Mouse (Mus musculus) kidney, embryonic 16.5 days (tissue): ENCODE measurements around the gene Tmem258. TPM values are rescaled to one million over a fixed set of nuclear protein-coding genes. Genes with fewer than 3 reads are reported as not detected.
A peak's percentile ranks its signal among the peaks of the same experiment; 100 is the strongest.

Experiments used
- ATAC-seq: fragments of 200-750 bp; cut with Nextera tagmentation; 2 replicates; pipeline ENCODE4 v1.8.0; 2017; ENCODE audit warnings: moderate TSS enrichment; ENCODE audit not compliant: low FRiP score, low TSS enrichment
- H3K27ac ChIP-seq: fragments of 300-500 bp; sonication (generic); 2 replicates; pipeline ENCODE4 v1.5.1; 2014; ENCODE audit warnings: low read length
- H3K27me3 ChIP-seq: fragments of 300-500 bp; sonication (generic); 2 replicates; pipeline ENCODE4 v1.6.1; 2014; ENCODE audit warnings: low read length, control low read depth, mixed read lengths; ENCODE audit not compliant: insufficient read depth
- H3K36me3 ChIP-seq: fragments of 300-500 bp; sonication (generic); 2 replicates; pipeline ENCODE4 v1.6.1; 2014; ENCODE audit warnings: low read length, control low read depth, mixed read lengths; ENCODE audit not compliant: insufficient read depth
- H3K4me1 ChIP-seq: fragments of 300-500 bp; sonication (generic); 2 replicates; pipeline ENCODE4 v1.6.1; 2014; ENCODE audit warnings: low read length, control low read depth, mixed read lengths; ENCODE audit not compliant: insufficient read depth
- H3K4me2 ChIP-seq: fragments of 300-500 bp; sonication (generic); replicated peaks from 2 replicates; pipeline ENCODE4 v1.6.1; 2014; ENCODE audit warnings: low read depth, low read length
- H3K4me3 ChIP-seq: fragments of 300-500 bp; sonication (generic); 2 replicates; pipeline ENCODE4 v1.5.1; 2014; ENCODE audit warnings: mild to moderate bottlenecking, low read length
- H3K9ac ChIP-seq: fragments of 300-500 bp; sonication (generic); replicated peaks from 2 replicates; pipeline ENCODE4 v1.6.1; 2014; ENCODE audit warnings: low read length
- H3K9me3 ChIP-seq: fragments of 300-500 bp; sonication (generic); 2 replicates; pipeline ENCODE4 v1.6.1; 2016; ENCODE audit warnings: low read length, control low read depth
- WGBS: fragments of 180-500 bp; shearing (Covaris S2); extraction: QIAGEN DNeasy Blood & Tissue Kit; methylation state at CpG from one replicate; pipeline ENCODE4 v1.1.7; 2014; 5-methylcytosine and 5-hydroxymethylcytosine counted together
- polyA plus RNA-seq: library from polyadenylated mRNA; unstranded; fragments of >200 nt; fragmentation: Nextera tagmentation; extraction: Ambion mirVana; gene quantifications from 2 replicates; pipeline ENCODE4 v1.2.1, GENCODE M21; 2015

Gene Tmem258
- polyA plus RNA-seq, 1 experiment from 2014 or later, result 430 TPM

DNA sequence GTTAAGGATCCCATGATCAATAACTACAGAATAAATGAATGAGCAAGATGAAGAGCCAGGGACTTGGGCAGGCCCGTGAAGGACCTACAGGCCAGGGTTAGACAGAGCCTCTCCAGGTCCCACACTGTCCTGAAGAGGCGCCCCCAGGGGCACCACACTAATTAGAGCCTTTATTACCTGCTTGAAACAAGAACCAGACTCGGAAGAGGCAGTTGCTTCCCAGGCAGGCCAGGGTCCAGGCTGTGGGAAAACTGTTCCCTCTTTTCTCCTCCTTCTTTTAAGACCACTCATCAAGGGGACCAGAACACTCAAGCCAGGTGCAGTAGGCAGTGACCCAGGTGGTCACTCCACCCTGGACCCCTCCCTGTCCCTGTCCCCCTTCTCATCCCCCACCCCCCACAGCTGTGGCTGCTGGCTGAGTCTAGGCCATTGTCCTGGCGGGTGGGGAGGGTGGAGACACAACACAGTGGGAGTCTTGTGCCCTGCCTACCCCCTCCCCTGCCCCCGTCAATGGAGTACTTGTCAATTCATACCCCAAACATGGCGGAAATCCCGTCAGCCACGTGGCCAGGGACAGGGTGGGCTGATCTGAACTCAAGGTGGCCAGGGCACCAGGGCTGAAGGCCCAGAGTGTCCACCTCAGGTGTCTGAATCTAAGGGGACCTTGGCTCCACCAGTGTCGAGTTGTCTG lies 28.7 kb downstream of the Tmem258 start:
- ATAC-seq, result no peak
- H3K9me3 ChIP-seq, result no peaks in the 10 kb centered on the region
- H3K4me2 ChIP-seq, result no peak overlapping the region
- no peaks in the 10 kb centered on the region for H3K27me3 ChIP-seq
- H3K27ac ChIP-seq, result no peak overlapping the region
- 55% methylated on average over 9 of the region's 9 CpGs for WGBS
- no peak overlapping the region for H3K9ac ChIP-seq
- peaks cover 14% of the 10 kb centered on the region for H3K4me1 ChIP-seq
- no peaks in the 10 kb centered on the region for H3K36me3 ChIP-seq
- no peak overlapping the region for H3K4me3 ChIP-seq

DNA sequence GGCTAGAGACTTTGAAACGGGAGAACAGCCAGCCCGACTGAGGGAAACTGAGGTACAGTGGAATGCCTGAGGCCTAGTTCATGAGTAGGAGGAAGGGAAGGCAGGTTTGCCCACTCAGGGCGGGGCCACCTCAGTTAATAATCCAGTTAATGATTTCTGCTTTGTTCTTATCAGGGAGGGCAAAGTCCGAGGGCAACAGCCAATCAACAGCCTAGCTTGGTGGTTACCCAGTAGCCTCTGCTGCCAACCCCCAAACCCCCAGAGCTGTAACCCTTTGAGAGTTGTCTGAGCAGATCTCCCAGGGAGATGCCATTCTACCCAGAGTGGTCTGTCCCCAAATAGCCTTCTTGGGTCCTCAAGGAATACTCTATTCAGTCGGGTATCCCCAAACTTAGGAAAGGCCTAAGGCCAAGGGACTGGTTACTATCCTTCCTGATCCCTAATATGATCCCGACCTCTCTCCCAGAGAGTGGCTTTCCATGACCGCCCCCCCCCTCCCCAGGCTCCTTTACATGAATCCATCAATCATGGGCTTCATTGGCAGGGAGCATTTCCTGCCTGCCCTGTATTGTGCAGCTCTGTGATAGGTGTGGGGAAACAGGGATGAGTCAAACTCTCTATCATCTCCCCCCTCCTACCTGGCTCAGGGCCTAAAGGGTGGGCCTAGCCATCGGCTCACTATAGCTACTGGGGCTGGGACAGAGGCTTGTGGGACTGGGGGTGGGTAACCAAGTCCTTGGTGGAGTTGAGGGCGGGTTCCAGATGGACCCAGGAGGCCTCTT lies 32.2 kb downstream of the Tmem258 start:
- Histone ChIP-seq H3K9me3 (no peaks in the 10 kb centered on the region), H3K4me3 (no peak overlapping the region), H3K4me2 (no peak overlapping the region), H3K27me3 (no peaks in the 10 kb centered on the region), H3K27ac (no peak overlapping the region), H3K9ac (no peak overlapping the region), H3K36me3 (no peaks in the 10 kb centered on the region), H3K4me1 (peaks cover 22% of the 10 kb centered on the region)
- ATAC-seq, result no peak
- WGBS, result 64% methylated on average over 9 of the region's 9 CpGs

GRCm38 (mm10) chr19:10238477-10238876 lies 34.7 kb downstream of the Tmem258 start:
- no peak overlapping the region for H3K9ac ChIP-seq
- H3K4me3 ChIP-seq, result no peak overlapping the region
- H3K4me1 ChIP-seq, result peaks cover 18% of the 10 kb centered on the region
- H3K36me3 ChIP-seq, result no peaks in the 10 kb centered on the region
- no peak overlapping the region for H3K27ac ChIP-seq
- H3K27me3 ChIP-seq, result no peaks in the 10 kb centered on the region
- 70% methylated on average over 3 of the region's 3 CpGs for WGBS
- H3K9me3 ChIP-seq, result no peaks in the 10 kb centered on the region
- no peak for ATAC-seq
- no peak overlapping the region for H3K4me2 ChIP-seq

- H3K4me1 ChIP-seq, result peaks cover 18% of the 10 kb centered on the region
- H3K27me3 ChIP-seq, result no peaks in the 10 kb centered on the region
- ATAC-seq, result no peak
- no peaks in the 10 kb centered on the region for H3K36me3 ChIP-seq
- peak overlapping the region; percentile 61 for H3K4me2 ChIP-seq
- no peak overlapping the region for H3K4me3 ChIP-seq
- H3K27ac ChIP-seq, result no peak overlapping the region
- H3K9me3 ChIP-seq, result no peaks in the 10 kb centered on the region
- no peak overlapping the region for H3K9ac ChIP-seq
- 56% methylated on average over 2 of the region's 2 CpGs for WGBS
Measured at GRCm38 (mm10) chr19:10239419-10239818, 35.6 kb downstream of the Tmem258 start.

- 4% methylated on average over 26 of the region's 26 CpGs for WGBS
- Histone ChIP-seq H3K4me1 (peaks cover 18% of the 10 kb centered on the region), H3K9me3 (no peaks in the 10 kb centered on the region), H3K27ac (no peak overlapping the region), H3K4me3 (peak overlapping the region; percentile 52), H3K36me3 (no peaks in the 10 kb centered on the region), H3K4me2 (peak overlapping the region; percentile 61), H3K27me3 (no peaks in the 10 kb centered on the region), H3K9ac (peak overlapping the region; percentile 57)
- ATAC-seq, result peak; percentile 50; the same call in 1 of the 2 replicates
Measured at GRCm38 (mm10) chr19:10239975-10240653, 36.3 kb downstream of the Tmem258 start.

DNA sequence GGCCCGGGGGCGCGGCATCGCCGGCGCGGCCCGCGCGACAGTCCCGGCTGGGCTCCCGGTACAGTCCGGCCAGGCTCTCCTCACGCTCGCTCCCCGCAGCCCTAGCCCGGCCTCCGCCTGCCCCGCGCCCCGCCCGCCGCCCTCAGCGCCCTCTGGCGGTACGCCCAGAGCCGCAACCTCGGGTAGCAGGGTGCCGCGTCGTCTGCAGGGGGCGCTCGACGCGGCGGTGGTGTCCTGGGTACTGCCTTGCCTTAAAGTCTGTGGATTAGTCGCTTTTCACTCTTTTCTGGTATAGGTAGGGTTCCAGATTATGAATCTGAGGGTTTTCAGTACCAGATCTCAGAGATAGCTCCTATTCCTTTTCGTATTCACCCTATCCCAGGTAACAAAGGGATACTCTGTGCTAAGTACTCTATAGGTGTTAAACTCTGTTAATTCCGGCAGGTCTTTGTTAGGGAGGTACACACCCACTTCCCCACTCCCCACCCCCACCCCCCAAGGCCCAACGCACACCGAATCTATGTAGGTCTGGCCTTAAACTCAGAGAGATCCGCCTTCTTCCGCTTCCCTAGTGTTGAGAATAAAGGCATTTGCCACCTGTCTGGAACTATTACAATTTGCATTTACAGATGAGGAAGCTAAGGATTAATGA lies 37.0 kb downstream of the Tmem258 start, which contains the start of gene Myrf:
TSS of gene Myrf (minus strand) at position 95 of the 652 bp plus-strand sequence.
- Histone ChIP-seq H3K9me3 (no peaks in the 10 kb centered on the region), H3K27me3 (no peaks in the 10 kb centered on the region), H3K36me3 (no peaks in the 10 kb centered on the region), H3K4me2 (peak within 1 kb of the TSS; percentile 61), H3K27ac (no peak within 1 kb of the TSS), H3K4me1 (peaks cover 14% of the 10 kb centered on the region), H3K4me3 (peak within 1 kb of the TSS; percentile 52), H3K9ac (peak within 1 kb of the TSS; percentile 57)
- 10% methylated on average over 31 of the region's 43 CpGs for WGBS
- ATAC-seq, result peak; percentile 85

DNA sequence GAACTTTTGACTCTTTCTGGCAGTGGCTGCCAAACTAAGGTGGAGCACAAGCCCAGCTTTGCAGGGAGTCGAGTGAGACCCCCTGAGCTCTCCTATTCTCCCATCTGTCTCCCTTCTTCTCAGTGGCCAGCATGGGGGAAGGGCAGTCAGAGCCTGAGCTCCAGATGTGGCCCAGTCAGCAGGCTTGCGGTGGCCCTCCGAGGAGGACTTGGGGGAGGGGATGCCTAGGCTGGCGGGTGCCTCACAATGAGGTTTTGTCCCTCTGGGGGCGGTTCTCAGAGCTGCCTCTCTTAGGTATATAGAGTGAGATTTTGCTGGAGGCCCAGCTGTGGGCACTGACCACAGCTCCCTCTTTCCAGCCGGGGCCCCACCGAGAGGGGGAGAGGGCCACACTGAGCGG lies 39.1 kb downstream of the Tmem258 start:
- Histone ChIP-seq H3K4me3 (no peak overlapping the region), H3K27ac (no peak overlapping the region), H3K27me3 (no peaks in the 10 kb centered on the region), H3K9me3 (no peaks in the 10 kb centered on the region), H3K4me2 (no peak overlapping the region), H3K4me1 (peaks cover 19% of the 10 kb centered on the region), H3K36me3 (no peaks in the 10 kb centered on the region), H3K9ac (no peak overlapping the region)
- no peak for ATAC-seq
- 10% methylated on average over 8 of the region's 8 CpGs for whole genome bisulfite sequencing

GRCm38 (mm10) chr19:10244183-10244582 lies 40.4 kb downstream of the Tmem258 start:
- no peak overlapping the region for H3K9ac ChIP-seq
- H3K27ac ChIP-seq, result no peak overlapping the region
- H3K9me3 ChIP-seq, result no peaks in the 10 kb centered on the region
- no peak for ATAC-seq
- 35% methylated on average over 3 of the region's 3 CpGs for WGBS
- H3K4me2 ChIP-seq, result no peak overlapping the region
- no peaks in the 10 kb centered on the region for H3K27me3 ChIP-seq
- peaks cover 29% of the 10 kb centered on the region for H3K4me1 ChIP-seq
- no peaks in the 10 kb centered on the region for H3K36me3 ChIP-seq
- H3K4me3 ChIP-seq, result no peak overlapping the region

- Histone ChIP-seq H3K9ac (no peak overlapping the region; the same call in 1 of the 2 replicates), H3K9me3 (no peaks in the 10 kb centered on the region), H3K27me3 (no peaks in the 10 kb centered on the region), H3K4me3 (no peak overlapping the region), H3K36me3 (no peaks in the 10 kb centered on the region), H3K4me1 (peaks cover 21% of the 10 kb centered on the region), H3K4me2 (no peak overlapping the region), H3K27ac (no peak overlapping the region)
- WGBS, result 21% methylated on average over 6 of the region's 6 CpGs
- ATAC-seq, result no peak
Measured at GRCm38 (mm10) chr19:10247165-10247564, 43.4 kb downstream of the Tmem258 start.
